Mouse (Mus musculus): ENCODE results near the gene Wfdc8.

- TF ChIP-seq POLR2A (IDR thresholded peaks at IDR 0.05; ENCODE audit: insufficient read depth, low read length) (no peak), CTCF (IDR thresholded peaks at IDR 0.05; ENCODE audit: low read depth, low read length) (no peak), EP300 (IDR thresholded peaks at IDR 0.05; ENCODE audit: insufficient read depth, low read depth, low read length) (no peak)
Observed at GRCm38 (mm10) chr2:164593494-164593893, 19.9 kb downstream of the Wfdc8 start, which contains the start of gene Eppin.

Measured in ES-Bruce4 (cell line).